Mouse (Mus musculus): ENCODE measurements around the gene Srrm3. TPM values are rescaled to one million over a fixed set of nuclear protein-coding genes. Genes with fewer than 3 reads are reported as not detected.

Srrm3 gene
- polyA plus RNA-seq, 1 experiment from 2014 or later: 0.16 TPM

DNA sequence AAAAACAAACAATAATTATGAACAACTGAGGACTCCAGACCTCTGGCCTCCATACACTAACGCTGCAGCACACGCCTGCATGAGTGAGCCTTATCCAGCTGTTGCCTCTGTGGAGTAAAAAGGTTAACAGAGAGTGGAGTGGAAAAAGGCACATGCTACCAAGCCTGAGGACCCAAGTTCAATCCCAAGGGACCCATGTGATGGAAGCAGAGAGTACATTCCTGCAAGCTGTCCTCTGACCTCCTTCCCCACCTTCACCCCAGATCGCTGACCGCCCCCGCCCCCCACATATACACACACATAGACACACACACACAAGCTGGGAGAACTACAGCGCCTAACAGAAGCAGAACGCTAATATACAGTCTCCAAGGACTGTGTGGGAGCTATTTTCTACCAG is 117.2 kb downstream of the Srrm3 start:
- WGBS: 93% methylated on average over 7 of the region's 7 CpGs
- no peak overlapping the region for H3K4me2 ChIP-seq (ENCODE audit: low read length)

More for the DNA sequence above, 117.2 kb downstream of the Srrm3 start:
- H3K4me3 ChIP-seq (replicated peaks; ENCODE audit: low read depth, low read length): no peak overlapping the region
- peaks cover 26% of the 10 kb centered on the region for H3K36me3 ChIP-seq (ENCODE audit: insufficient read depth, low read length)
- no peaks in the 10 kb centered on the region for H3K27me3 ChIP-seq (ENCODE audit: insufficient read depth, low read length)
- no peaks in the 10 kb centered on the region for H3K4me1 ChIP-seq (replicated peaks; ENCODE audit: insufficient read depth, low read length)
- H3K27ac ChIP-seq: no peak overlapping the region
- no peak for DNase-seq (ENCODE audit: low spot score)
- no peak for TF ChIP-seq CTCF (IDR thresholded peaks at IDR 0.05; ENCODE audit: low read depth)
- no peak for ATAC-seq (replicated peaks; ENCODE audit: low FRiP score, low read depth)
- H3K9me3 ChIP-seq (replicated peaks; ENCODE audit: low read length): no peaks in the 10 kb centered on the region
- H3K9ac ChIP-seq (ENCODE audit: low read depth, low read length): no peak overlapping the region

Small RNA genes within 50 kb of the gene (microRNA-seq; reads per million reads assigned to microRNA genes)
- not detected for gene Gm23268

Other genes with a start within 250 kb of the Srrm3 start
- gene Ccl26, start 243.3 kb upstream of the Srrm3 start, polyA plus RNA-seq (2015; fragmentation: Nextera tagmentation; extraction: Ambion mirVana): not detected in 2 replicates
- gene Ccl24, start 233.8 kb upstream of the Srrm3 start, polyA plus RNA-seq (2015; fragmentation: Nextera tagmentation; extraction: Ambion mirVana): 0.89 and 1.1 TPM in 2 replicates
- 54.2 and 55.9 TPM in 2 replicates for gene Rhbdd2, start 174.3 kb upstream of the Srrm3 start, polyA plus RNA-seq (2015; fragmentation: Nextera tagmentation; extraction: Ambion mirVana)
- gene Por, start 136.9 kb upstream of the Srrm3 start, polyA plus RNA-seq (2015; fragmentation: Nextera tagmentation; extraction: Ambion mirVana): 86.4 and 92.2 TPM in 2 replicates
- 80.1 and 81.7 TPM in 2 replicates for gene Tmem120a, start 62.4 kb upstream of the Srrm3 start, polyA plus RNA-seq (2015; fragmentation: Nextera tagmentation; extraction: Ambion mirVana)
- 0.53 and 0.54 TPM in 2 replicates for gene Styxl1, start 28.5 kb upstream of the Srrm3 start, polyA plus RNA-seq (2015; fragmentation: Nextera tagmentation; extraction: Ambion mirVana)
- gene Mdh2, start 28.4 kb upstream of the Srrm3 start, polyA plus RNA-seq (2015; fragmentation: Nextera tagmentation; extraction: Ambion mirVana): 752 and 801 TPM in 2 replicates
- gene Hspb1, start 81.0 kb downstream of the Srrm3 start, polyA plus RNA-seq (2015; fragmentation: Nextera tagmentation; extraction: Ambion mirVana): 99.9 and 113 TPM in 2 replicates
- gene Ywhag, start 127.7 kb downstream of the Srrm3 start, polyA plus RNA-seq (2015; fragmentation: Nextera tagmentation; extraction: Ambion mirVana): 89.4 and 105 TPM in 2 replicates
- gene Ssc4d, start 167.6 kb downstream of the Srrm3 start, polyA plus RNA-seq (2015; fragmentation: Nextera tagmentation; extraction: Ambion mirVana): 6.7 and 7.5 TPM in 2 replicates
- gene Zp3, start 173.2 kb downstream of the Srrm3 start, polyA plus RNA-seq (2015; fragmentation: Nextera tagmentation; extraction: Ambion mirVana): 0.13 and 0.16 TPM in 2 replicates
- 21.8 and 22.7 TPM in 2 replicates for gene Dtx2, start 187.9 kb downstream of the Srrm3 start, polyA plus RNA-seq (2015; fragmentation: Nextera tagmentation; extraction: Ambion mirVana)
- 5.1 and 6.0 TPM in 2 replicates for gene Upk3b, start 231.6 kb downstream of the Srrm3 start, polyA plus RNA-seq (2015; fragmentation: Nextera tagmentation; extraction: Ambion mirVana)
- 4.0 and 6.1 TPM in 2 replicates for gene Upk3bl, start 247.6 kb downstream of the Srrm3 start, polyA plus RNA-seq (2015; fragmentation: Nextera tagmentation; extraction: Ambion mirVana)

Data from kidney, postnatal 0 days (tissue).